Mouse (Mus musculus) kidney, embryonic 15.5 days (tissue): Measurements from ENCODE around the gene Ibtk. TPM values are rescaled to one million over a fixed set of nuclear protein-coding genes. Genes with fewer than 3 reads are reported as not detected.

ENCODE experiments used
- polyA plus RNA-seq: library from polyadenylated mRNA; unstranded; fragments of >200 nt; fragmentation: Nextera tagmentation; extraction: Ambion mirVana; gene quantifications from 2 replicates; pipeline ENCODE4 v1.2.1, GENCODE M21; 2015

Ibtk gene
- polyA plus RNA-seq, 1 experiment from 2014 or later, result 31.1 TPM

Other genes with a start within 250 kb of the Ibtk start
- gene Tpbg, start 93.0 kb upstream of the Ibtk start, polyA plus RNA-seq, result 25.5 and 25.7 TPM in 2 replicates